Mouse (Mus musculus) liver, postnatal 0 days (tissue): ENCODE results near the gene Zfp820.
"Not testable (repeated sequence)": the region's sequence is repeated elsewhere in the genome, so short reads cannot be mapped to it uniquely, and the experiment has no call there.

Experiments used
- CTCF ChIP-seq: sonication (generic); IDR thresholded peaks from 2 replicates; pipeline ENCODE4 v1.5.1; 2016; ENCODE audit warnings: antibody characterized with exemption, low read depth
- EP300 ChIP-seq: IDR thresholded peaks from 2 replicates; pipeline ENCODE4 v1.6.1; 2016; ENCODE audit warnings: antibody characterized with exemption, low read depth, mild to moderate bottlenecking

GRCm38 (mm10) chr17:21801373-21801772 lies 44.2 kb downstream of the Zfp820 start:
- TF ChIP-seq CTCF, EP300: not testable (repeated sequence)
